Mouse (Mus musculus) myocyte (in vitro differentiated cells): ENCODE measurements at regions not wholly inside any gene's neighbourhood (a gene's known extent, or its start where the extent isn't known, plus 50 kb on each side); places are given as distances from the start of the nearest gene placed in this dataset.

ENCODE experiments used
- E2F4 ChIP-seq: IDR thresholded peaks from one replicate; pipeline ENCODE4 v1.6.1; 2011; ENCODE audit warnings: mild to moderate bottlenecking, control low read depth, moderate library complexity; ENCODE audit not compliant: insufficient read depth
- MAX ChIP-seq: IDR thresholded peaks from one replicate; pipeline ENCODE4 v1.6.1; 2011; ENCODE audit warnings: low read depth, mild to moderate bottlenecking, control low read depth
- MYOD1 ChIP-seq, 3 experiments: IDR thresholded peaks; one replicate each; pipeline ENCODE4 v1.6.1; 2011; ENCODE audit warnings: control low read depth in 2 of 3, low read depth in 2 of 3, mild to moderate bottlenecking in 2 of 3, moderate library complexity in 1 of 3; ENCODE audit not compliant: insufficient read length in 2 of 3, control insufficient read depth in 1 of 3
- MYOG ChIP-seq, 3 experiments: IDR thresholded peaks; one replicate each; pipeline ENCODE4 v1.6.1; 2011; ENCODE audit warnings: control low read depth in 2 of 3, low read depth in 2 of 3, mild to moderate bottlenecking in 2 of 3; ENCODE audit not compliant: insufficient read length in 2 of 3, control insufficient read depth in 1 of 3, insufficient read depth in 1 of 3
- POLR2A ChIP-seq: IDR thresholded peaks from one replicate; pipeline ENCODE4 v1.6.1; 2011; ENCODE audit warnings: low read depth, mild to moderate bottlenecking, control low read depth, moderate library complexity; ENCODE audit not compliant: insufficient read length
- POLR2AphosphoS2 ChIP-seq: IDR thresholded peaks from one replicate; pipeline ENCODE4 v1.6.1; 2011; ENCODE audit warnings: low read depth, control low read depth; ENCODE audit not compliant: insufficient read length
- REST ChIP-seq: IDR thresholded peaks from one replicate; pipeline ENCODE4 v1.6.1; 2011; ENCODE audit warnings: mild to moderate bottlenecking, control low read depth, moderate library complexity; ENCODE audit not compliant: insufficient read depth, insufficient read length
- SRF ChIP-seq: IDR thresholded peaks from one replicate; pipeline ENCODE4 v1.6.1; 2011; ENCODE audit warnings: low read depth; ENCODE audit not compliant: control insufficient read depth, insufficient read length
- TCF3 ChIP-seq: IDR thresholded peaks from one replicate; pipeline ENCODE4 v1.6.1; 2011; ENCODE audit warnings: low read depth, control low read depth; ENCODE audit not compliant: insufficient read length

DNA sequence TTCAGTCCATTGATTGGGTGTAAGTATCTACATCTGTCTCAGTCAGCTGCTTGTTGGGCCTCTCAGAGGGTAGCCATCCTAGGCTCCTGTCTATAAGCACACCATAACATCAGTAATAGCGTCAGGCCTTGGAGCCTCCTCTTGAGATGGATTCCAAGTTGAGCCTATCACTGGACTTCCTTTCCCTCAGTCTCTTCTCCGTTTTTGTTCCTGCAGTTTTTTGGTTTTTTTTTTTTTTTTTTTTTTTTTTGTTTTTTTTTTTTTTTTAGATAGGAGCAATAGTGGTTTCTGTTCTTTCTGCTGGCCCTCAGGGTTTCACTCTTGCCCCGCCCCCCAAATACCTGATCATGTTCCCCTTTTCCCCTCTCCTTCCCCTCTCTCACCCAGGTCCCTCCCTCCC, 80.6 kb upstream of the Dph5 start:
- TF ChIP-seq POLR2A (no peak), REST (no peak), MYOG (IDR thresholded peaks at IDR 0.05; ENCODE audit: control insufficient read depth in 1 of 3, insufficient read depth in 1 of 3, insufficient read length in 2 of 3, low read depth in 2 of 3) (no peak), MYOD1 (IDR thresholded peaks at IDR 0.05; ENCODE audit: control insufficient read depth in 1 of 3, insufficient read length in 2 of 3, low read depth in 2 of 3) (no peak), E2F4 (no peak), POLR2AphosphoS2 (no peak), MAX (no peak), TCF3 (no peak), SRF (no peak)
